Mouse (Mus musculus): Measurements from ENCODE around the gene Acadvl.

The Acadvl gene

GRCm38 (mm10) chr11:69980196-69981140, 34.7 kb downstream of the Acadvl start:
- peak; percentile 98 to 99 for DNase-seq (ENCODE audit: low spot score in 2 of 2)

GRCm38 (mm10) chr11:69979827-69980195, 35.4 kb downstream of the Acadvl start:
- DNase-seq (ENCODE audit: low spot score in 2 of 2) = no peak

GRCm38 (mm10) chr11:69976271-69976670, 38.9 kb downstream of the Acadvl start:
- DNase-seq (ENCODE audit: low spot score in 2 of 2) = no peak

DNA sequence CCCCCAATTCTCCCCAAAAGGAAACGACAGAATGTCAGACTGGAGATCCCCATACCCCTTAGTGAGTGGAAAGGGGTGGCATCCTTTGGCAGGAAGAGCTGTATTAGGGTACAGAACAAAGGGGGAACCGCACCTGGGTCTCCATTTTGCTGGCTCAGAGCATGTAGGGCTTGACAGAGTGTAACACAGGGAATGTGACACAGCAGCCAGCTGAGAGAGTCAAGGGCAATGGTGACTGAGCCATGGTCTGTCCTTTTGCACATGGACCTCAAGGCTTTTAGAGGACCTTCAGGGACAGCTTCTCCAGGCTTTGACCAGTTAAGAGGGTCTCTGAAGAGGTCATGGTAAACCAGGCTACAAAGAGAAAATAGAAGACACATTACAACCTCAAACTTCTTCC, 40.3 kb downstream of the Acadvl start:
- no peak for DNase-seq (ENCODE audit: low spot score in 2 of 2)

- DNase-seq (ENCODE audit: low spot score in 2 of 2) = no peak
Observed at GRCm38 (mm10) chr11:69970775-69971174, 44.4 kb downstream of the Acadvl start.

DNA sequence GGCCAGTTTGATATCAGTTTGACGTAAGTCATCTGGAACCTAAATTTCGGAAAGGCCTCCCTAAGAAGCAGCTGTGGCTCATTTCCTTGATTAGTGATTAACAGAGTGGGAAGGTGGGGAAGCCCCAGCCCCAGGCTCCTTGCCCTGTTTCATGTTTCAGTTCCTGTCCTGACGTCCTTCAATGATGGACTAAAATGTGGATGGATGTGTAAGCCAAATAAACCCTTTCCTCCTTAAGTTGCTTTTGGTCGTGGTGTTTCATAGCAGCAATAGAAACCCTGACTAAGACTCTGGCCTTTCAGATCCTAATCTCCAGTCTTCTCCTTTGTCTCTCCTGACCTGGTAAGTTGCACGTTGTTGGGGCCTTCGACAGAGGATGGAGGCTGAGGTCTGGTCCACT, 45.0 kb downstream of the Acadvl start:
- DNase-seq (ENCODE audit: low spot score in 2 of 2) = no peak

DNA sequence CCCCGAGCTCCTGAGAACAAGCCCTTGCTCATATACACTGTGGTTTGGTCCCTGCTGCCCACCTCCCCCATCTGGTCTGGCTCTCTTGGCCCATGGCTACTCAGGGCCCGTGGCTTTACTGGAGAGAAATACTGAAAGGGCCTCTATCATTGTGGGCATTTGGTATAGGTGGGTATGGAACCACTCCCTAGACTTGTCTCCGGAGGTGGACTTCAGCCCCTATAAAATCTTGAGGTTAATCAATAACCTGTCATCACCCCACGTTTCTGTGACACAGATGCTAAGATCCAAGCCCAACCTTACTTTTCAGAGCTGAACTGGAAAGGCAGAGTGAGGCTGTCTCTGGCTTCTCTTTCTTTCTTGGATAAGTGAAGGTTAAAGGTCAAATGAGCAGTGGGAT, 46.4 kb downstream of the Acadvl start:
- DNase-seq (ENCODE audit: low spot score in 2 of 2) = no peak

GRCm38 (mm10) chr11:69966860-69967517, 48.2 kb downstream of the Acadvl start:
- no peak for DNase-seq (ENCODE audit: low spot score in 2 of 2)

DNA sequence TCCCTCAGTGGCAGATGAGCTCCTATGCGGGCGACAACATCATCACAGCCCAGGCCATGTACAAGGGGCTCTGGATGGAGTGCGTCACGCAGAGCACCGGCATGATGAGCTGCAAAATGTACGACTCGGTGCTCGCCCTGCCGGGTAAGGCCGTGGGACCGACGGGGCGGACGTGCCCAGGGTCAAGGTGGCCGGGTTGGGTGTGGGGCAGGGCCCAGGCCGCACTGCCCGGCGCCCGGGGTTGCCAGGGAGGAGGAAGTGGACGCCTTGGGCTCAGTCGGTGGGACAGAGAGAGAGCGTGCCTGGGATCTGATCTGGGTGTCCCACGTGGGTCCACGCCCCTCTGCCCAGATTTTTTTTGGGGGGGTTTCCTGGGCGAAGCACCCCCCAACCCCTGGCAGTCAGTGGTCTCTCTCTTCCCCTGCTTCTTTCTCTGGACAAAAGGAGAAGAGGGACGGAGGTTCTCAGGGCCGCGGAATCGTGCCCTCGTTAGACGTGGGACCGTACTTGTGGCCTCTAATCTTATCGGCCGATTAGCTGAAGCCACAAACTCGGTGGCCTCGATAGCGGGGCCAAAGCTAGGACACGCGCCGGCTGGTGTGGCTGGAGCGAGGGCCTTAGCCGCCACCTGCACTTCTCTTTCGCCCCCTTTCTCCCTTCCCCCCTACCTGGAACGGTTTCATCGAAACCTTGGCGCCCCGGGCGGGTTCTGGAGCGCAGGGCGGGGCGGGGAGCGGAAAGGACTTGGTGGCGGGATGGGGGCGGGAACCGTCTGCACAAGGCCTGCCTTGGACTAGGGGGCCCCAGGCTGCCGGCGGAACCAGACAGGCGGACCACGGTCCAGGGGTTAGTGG, 49.0 kb downstream of the Acadvl start:
- no peak for DNase-seq (ENCODE audit: low spot score in 2 of 2)

- DNase-seq (ENCODE audit: low spot score in 2 of 2) = no peak
Observed at GRCm38 (mm10) chr11:69965271-69966005, 49.8 kb downstream of the Acadvl start.

DNA sequence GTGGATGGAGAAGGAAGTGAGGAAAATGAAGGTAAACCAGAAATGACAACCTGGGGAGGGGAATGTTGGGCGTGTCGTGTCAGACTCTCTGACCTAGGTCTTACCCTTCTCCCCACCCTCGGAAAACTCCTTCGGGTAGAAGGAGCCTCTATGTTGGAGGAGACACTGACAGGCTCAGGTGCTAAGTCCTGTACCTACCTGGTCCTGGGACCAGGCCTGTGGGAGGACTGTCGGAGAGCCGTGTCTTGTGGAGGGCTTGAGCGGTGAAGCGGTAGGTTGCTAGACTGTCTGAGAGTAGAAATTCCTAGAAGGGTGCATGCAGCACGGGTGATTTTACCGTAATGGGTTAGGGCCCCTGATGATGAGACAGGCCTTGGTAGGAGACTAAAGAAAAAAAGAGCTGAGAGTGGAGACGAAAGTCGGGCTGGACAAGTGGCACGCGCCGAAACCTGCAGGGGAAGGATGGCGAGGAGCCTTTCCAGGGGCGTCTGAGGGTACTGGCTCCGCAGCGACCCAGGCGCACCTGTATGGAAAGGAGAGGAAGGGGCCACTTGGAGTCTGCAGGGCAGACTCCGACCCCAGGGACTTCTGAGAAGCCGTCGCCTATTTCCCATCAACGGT, 50.5 kb downstream of the Acadvl start, which contains the start of gene Cldn7:
Cldn7 (plus strand) TSS at position 130 of the 621 bp plus-strand sequence.
- DNase-seq (ENCODE audit: low spot score in 2 of 2) = no peak

GRCm38 (mm10) chr11:69961841-69962240, 53.4 kb downstream of the Acadvl start:
- no peak for DNase-seq (ENCODE audit: low spot score in 2 of 2)

- DNase-seq (ENCODE audit: low spot score in 2 of 2) = no peak
Observed at GRCm38 (mm10) chr11:69960616-69961015, 54.6 kb downstream of the Acadvl start.

Data from right cerebral cortex, postnatal 36 days (tissue).